Mouse (Mus musculus) stomach, embryonic 16.5 days (tissue): Measurements from ENCODE around the gene Ring1. TPM values are rescaled to one million over a fixed set of nuclear protein-coding genes. Genes with fewer than 3 reads are reported as not detected.
"Not testable (repeated sequence)": the region's sequence is repeated elsewhere in the genome, so short reads cannot be mapped to it uniquely, and the experiment has no call there.

Source experiments
- ATAC-seq: fragments of 200-750 bp; cut with Nextera tagmentation; 2 replicates; pipeline ENCODE4 v1.8.0; 2017; ENCODE audit warnings: moderate number of reproducible peaks, moderate TSS enrichment; ENCODE audit not compliant: insufficient read depth, low FRiP score
- H3K27ac ChIP-seq: fragments of 300-500 bp; sonication (generic); 2 replicates; pipeline ENCODE4 v1.5.1; 2014; ENCODE audit warnings: low read length
- H3K27me3 ChIP-seq: fragments of 300-500 bp; sonication (generic); 2 replicates; pipeline ENCODE4 v1.6.1; 2014; ENCODE audit warnings: low read length, control low read depth, mixed read lengths; ENCODE audit not compliant: control insufficient read depth, insufficient read depth
- H3K36me3 ChIP-seq: fragments of 300-500 bp; sonication (generic); 2 replicates; pipeline ENCODE4 v1.6.1; 2014; ENCODE audit warnings: low read length; ENCODE audit not compliant: control insufficient read depth, insufficient read depth
- H3K4me1 ChIP-seq: fragments of 300-500 bp; sonication (generic); 2 replicates; pipeline ENCODE4 v1.6.1; 2014; ENCODE audit warnings: low read length, control low read depth, mixed read lengths; ENCODE audit not compliant: control insufficient read depth, insufficient read depth
- H3K4me2 ChIP-seq: fragments of 300-500 bp; sonication (generic); 2 replicates; pipeline ENCODE4 v1.6.1; 2014; ENCODE audit warnings: low read depth, low read length, mixed read lengths
- H3K4me3 ChIP-seq: fragments of 300-500 bp; sonication (generic); replicated peaks from 2 replicates; pipeline ENCODE4 v1.5.1; 2014; ENCODE audit warnings: mild to moderate bottlenecking, low read length
- H3K9ac ChIP-seq: fragments of 300-500 bp; sonication (generic); 2 replicates; pipeline ENCODE4 v1.6.1; 2014; ENCODE audit warnings: low read length
- H3K9me3 ChIP-seq: fragments of 300-500 bp; sonication (generic); replicated peaks from 2 replicates; pipeline ENCODE4 v1.6.1; 2016; ENCODE audit warnings: low read length, control low read depth; ENCODE audit not compliant: control insufficient read depth
- WGBS: fragments of 180-500 bp; shearing (Covaris S2); extraction: QIAGEN DNeasy Blood & Tissue Kit; methylation state at CpG from one replicate; pipeline ENCODE4 v1.1.7; 2014; 5-methylcytosine and 5-hydroxymethylcytosine counted together
- polyA plus RNA-seq: library from polyadenylated mRNA; unstranded; fragments of >200 nt; fragmentation: Nextera tagmentation; extraction: Ambion mirVana; gene quantifications from 2 replicates; pipeline ENCODE4 v1.2.1, GENCODE M21; 2015

The Ring1 gene
- polyA plus RNA-seq, 1 experiment from 2014 or later: 10.7 TPM

- peak overlapping the region; percentile 46; the same call in 1 of the 2 replicates for H3K27ac ChIP-seq
- WGBS: under 1% methylated on average over 27 of the region's 27 CpGs
- peak; percentile 87 for ATAC-seq
- H3K9me3 ChIP-seq, H3K36me3 ChIP-seq, H3K4me1 ChIP-seq: not testable (repeated sequence)
- H3K4me3 ChIP-seq: peak overlapping the region; percentile 51
- H3K4me2 ChIP-seq: peak overlapping the region; percentile 68
- peak overlapping the region; percentile 73 for H3K9ac ChIP-seq
- H3K27me3 ChIP-seq: peaks cover 33% of the 10 kb centered on the region
Measured at GRCm38 (mm10) chr17:33981192-33981909, 43.1 kb downstream of the Ring1 start.

- no peak for ATAC-seq
- peak overlapping the region; percentile 6; the same call in 1 of the 2 replicates for H3K27ac ChIP-seq
- no peak overlapping the region; the same call in 1 of the 2 replicates for H3K9ac ChIP-seq
- peaks cover 33% of the 10 kb centered on the region for H3K27me3 ChIP-seq
- no peak overlapping the region for H3K4me3 ChIP-seq
- H3K4me2 ChIP-seq: peak overlapping the region; percentile 68; the same call in 1 of the 2 replicates
- no peaks in the 10 kb centered on the region for H3K9me3 ChIP-seq
- H3K4me1 ChIP-seq: peaks cover 8% of the 10 kb centered on the region; the same call in 1 of the 2 replicates
- H3K36me3 ChIP-seq: no peaks in the 10 kb centered on the region
- WGBS: 74% methylated on average over 19 of the region's 19 CpGs
Measured at GRCm38 (mm10) chr17:33980181-33981035, 44.1 kb downstream of the Ring1 start.

- H3K9ac ChIP-seq: no peak overlapping the region
- no peak overlapping the region for H3K4me2 ChIP-seq
- no peak for ATAC-seq
- 68% methylated on average over 6 of the region's 6 CpGs for WGBS
- peaks cover 8% of the 10 kb centered on the region; the same call in 1 of the 2 replicates for H3K4me1 ChIP-seq
- H3K9me3 ChIP-seq: no peaks in the 10 kb centered on the region
- H3K27me3 ChIP-seq: peaks cover 33% of the 10 kb centered on the region
- no peak overlapping the region for H3K4me3 ChIP-seq
- no peaks in the 10 kb centered on the region for H3K36me3 ChIP-seq
- no peak overlapping the region for H3K27ac ChIP-seq
Measured at GRCm38 (mm10) chr17:33979512-33980050, 44.9 kb downstream of the Ring1 start.

GRCm38 (mm10) chr17:33978631-33979031, 45.8 kb downstream of the Ring1 start:
- H3K4me2 ChIP-seq: peak overlapping the region; percentile 63
- WGBS: under 1% methylated on average over 16 of the region's 17 CpGs
- no peaks in the 10 kb centered on the region for H3K9me3 ChIP-seq
- peaks cover 33% of the 10 kb centered on the region for H3K27me3 ChIP-seq
- peaks cover 8% of the 10 kb centered on the region; the same call in 1 of the 2 replicates for H3K4me1 ChIP-seq
- 0 out of 2 replicates have a peak overlapping the region, but pooled peaks have one; percentile 6 for H3K27ac ChIP-seq
- H3K9ac ChIP-seq: peak overlapping the region; percentile 65
- H3K4me3 ChIP-seq: peak overlapping the region; percentile 47
- peak; percentile 82 for ATAC-seq
- H3K36me3 ChIP-seq: no peaks in the 10 kb centered on the region

- H3K4me1 ChIP-seq: peaks cover 8% of the 10 kb centered on the region; the same call in 1 of the 2 replicates
- H3K4me2 ChIP-seq: peak overlapping the region; percentile 63
- H3K36me3 ChIP-seq: no peaks in the 10 kb centered on the region
- H3K9me3 ChIP-seq: no peaks in the 10 kb centered on the region
- H3K4me3 ChIP-seq: peak overlapping the region; percentile 47
- no peak overlapping the region for H3K27ac ChIP-seq
- peak overlapping the region; percentile 65 for H3K9ac ChIP-seq
- WGBS: 1% methylated on average over 57 of the region's 57 CpGs
- H3K27me3 ChIP-seq: peaks cover 33% of the 10 kb centered on the region
- ATAC-seq: peak; percentile 6; the same call in 1 of the 2 replicates
Measured at GRCm38 (mm10) chr17:33977861-33978557, 46.5 kb downstream of the Ring1 start.

GRCm38 (mm10) chr17:33973572-33973971, 50.9 kb downstream of the Ring1 start:
- WGBS: 59% methylated on average over 3 of the region's 3 CpGs
- peaks cover 15% of the 10 kb centered on the region for H3K27me3 ChIP-seq
- no peaks in the 10 kb centered on the region for H3K36me3 ChIP-seq
- no peaks in the 10 kb centered on the region for H3K9me3 ChIP-seq
- H3K4me1 ChIP-seq: peaks cover 3% of the 10 kb centered on the region; the same call in 1 of the 2 replicates
- H3K9ac ChIP-seq: no peak overlapping the region
- no peak for ATAC-seq
- H3K4me2 ChIP-seq: no peak overlapping the region
- H3K27ac ChIP-seq: no peak overlapping the region
- no peak overlapping the region for H3K4me3 ChIP-seq

- no peaks in the 10 kb centered on the region for H3K36me3 ChIP-seq
- no peak overlapping the region for H3K4me2 ChIP-seq
- H3K27ac ChIP-seq: no peak overlapping the region
- 0% methylated on average over 1 of the region's 1 CpGs for WGBS
- peaks cover 7% of the 10 kb centered on the region; the same call in 1 of the 2 replicates for H3K27me3 ChIP-seq
- no peak for ATAC-seq
- no peak overlapping the region for H3K9ac ChIP-seq
- no peaks in the 10 kb centered on the region for H3K4me1 ChIP-seq
- no peak overlapping the region for H3K4me3 ChIP-seq
- H3K9me3 ChIP-seq: no peaks in the 10 kb centered on the region
Measured at GRCm38 (mm10) chr17:33972691-33973090, 51.8 kb downstream of the Ring1 start.
